Mouse (Mus musculus) stomach, postnatal 0 days (tissue): Measurements from ENCODE around the gene Tcerg1l.

Experiments used
- CTCF ChIP-seq: IDR thresholded peaks from 2 replicates; pipeline ENCODE4 v1.5.1; 2016; ENCODE audit warnings: antibody characterized with exemption, low read depth, mild to moderate bottlenecking, moderate library complexity
- EP300 ChIP-seq: optimal IDR thresholded peaks from 2 replicates; pipeline ENCODE3; 2016; ENCODE audit warnings: antibody characterized with exemption

DNA sequence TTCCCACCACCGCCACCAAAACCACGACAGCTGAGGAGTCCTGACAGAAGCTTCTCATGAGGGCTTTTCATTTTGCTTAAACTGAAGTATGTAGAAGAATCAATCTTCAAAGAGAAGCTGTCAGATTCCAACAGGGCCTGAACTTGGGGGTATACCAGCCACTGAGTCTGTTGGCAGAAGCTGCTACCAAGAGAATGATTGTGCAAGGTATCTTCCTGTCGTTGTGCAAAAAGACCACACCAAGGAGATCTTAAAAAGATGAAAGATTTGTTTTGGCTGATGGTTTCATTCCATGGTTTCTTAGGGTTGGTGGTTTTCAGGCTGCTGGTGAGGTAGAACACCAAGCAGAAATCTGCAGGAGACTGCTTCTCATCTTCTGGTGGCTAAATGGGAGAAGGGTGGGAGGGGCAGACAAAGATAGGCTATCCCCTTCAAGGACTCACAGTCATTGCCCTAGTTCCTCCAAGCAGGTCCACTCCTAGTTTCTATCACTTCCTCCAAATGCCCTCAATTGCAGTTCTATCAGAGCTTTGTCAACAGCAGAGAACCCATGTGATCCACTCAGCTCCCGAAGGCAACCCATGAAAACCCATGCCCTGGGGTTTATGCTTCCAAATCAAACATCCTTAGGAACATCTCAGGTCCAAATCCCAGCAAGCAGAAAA is 64.9 kb downstream of the Tcerg1l start:
- TF ChIP-seq CTCF (no peak), EP300 (no peak)
